Mouse (Mus musculus) hindbrain, postnatal 0 days (tissue): ENCODE measurements around the gene Raver2. TPM values are rescaled to one million over a fixed set of nuclear protein-coding genes. Genes with fewer than 3 reads are reported as not detected.

ENCODE experiments used
- ATAC-seq: fragments of 200-750 bp; cut with Nextera tagmentation; 2 replicates; pipeline ENCODE4 v1.8.0; 2017; ENCODE audit warnings: mild to moderate bottlenecking, moderate TSS enrichment, moderate library complexity
- DNase-seq: peaks from one replicate; pipeline ENCODE4 v3.0.0-alpha.2; 2015; ENCODE audit warnings: low spot score
- H3K27ac ChIP-seq: fragments of 300-500 bp; sonication (generic); 2 replicates; pipeline ENCODE4 v1.5.1; 2014; ENCODE audit warnings: mild to moderate bottlenecking
- H3K27me3 ChIP-seq: fragments of 300-500 bp; sonication (generic); 2 replicates; pipeline ENCODE4 v1.6.1; 2014; ENCODE audit warnings: low read length, mixed read lengths; ENCODE audit not compliant: insufficient read depth
- H3K36me3 ChIP-seq: fragments of 300-500 bp; sonication (generic); 2 replicates; pipeline ENCODE4 v1.6.1; 2014; ENCODE audit warnings: low read length, mixed read lengths; ENCODE audit not compliant: insufficient read depth
- H3K4me1 ChIP-seq: fragments of 300-500 bp; sonication (generic); 2 replicates; pipeline ENCODE4 v1.6.1; 2014; ENCODE audit warnings: antibody characterized with exemption, low read length, mixed read lengths; ENCODE audit not compliant: insufficient read depth
- H3K4me2 ChIP-seq: fragments of 300-500 bp; sonication (generic); 2 replicates; pipeline ENCODE4 v1.6.1; 2014; ENCODE audit warnings: low read depth, mild to moderate bottlenecking, low read length, moderate library complexity, mixed read lengths
- H3K4me3 ChIP-seq: fragments of 300-500 bp; sonication (generic); 2 replicates; pipeline ENCODE4 v1.5.1; 2014; ENCODE audit warnings: low read length
- H3K9ac ChIP-seq: fragments of 300-500 bp; sonication (generic); replicated peaks from 2 replicates; pipeline ENCODE4 v1.6.1; 2014; ENCODE audit warnings: mild to moderate bottlenecking, low read length, moderate library complexity, mixed read lengths
- H3K9me3 ChIP-seq: fragments of 300-500 bp; sonication (generic); 2 replicates; pipeline ENCODE4 v1.6.1; 2016; ENCODE audit warnings: low read length, mixed read lengths
- CTCF ChIP-seq: IDR thresholded peaks from 2 replicates; pipeline ENCODE4 v1.5.1; 2016; ENCODE audit warnings: antibody characterized with exemption, control low read depth, low read depth
- WGBS: fragments of 180-500 bp; shearing (Covaris S2); extraction: QIAGEN DNeasy Blood & Tissue Kit; methylation state at CpG from one replicate; pipeline ENCODE4 v1.1.7; 2014; 5-methylcytosine and 5-hydroxymethylcytosine counted together
- polyA plus RNA-seq: library from polyadenylated mRNA; unstranded; fragments of >200 nt; fragmentation: Nextera tagmentation; extraction: Ambion mirVana; gene quantifications from 2 replicates; pipeline ENCODE4 v1.2.1, GENCODE M21; 2015
- total RNA-seq: library from RNA; depleted of rRNA; stranded (reverse); fragments of >200 nt; gene quantifications from 2 replicates; pipeline ENCODE4 v1.2.3, GENCODE M21; 2014; rRNA removed

Raver2 gene
- total RNA-seq (18.9 and 20.2 TPM in 2 replicates), polyA plus RNA-seq (5.3 and 6.6 TPM in 2 replicates)

- no peaks in the 10 kb centered on the region for H3K36me3 ChIP-seq
- H3K4me2 ChIP-seq, result peak within 1 kb of the TSS; percentile 93
- H3K9me3 ChIP-seq, result no peaks in the 10 kb centered on the region
- peak within 1 kb of the TSS; percentile 75 for H3K9ac ChIP-seq
- peak within 1 kb of the TSS; percentile 54; the same call in 1 of the 2 replicates for H3K27ac ChIP-seq
- TF ChIP-seq CTCF, result peak; percentile 38
- 1% methylated on average over 41 of the region's 54 CpGs for WGBS
- peak; percentile 82 for ATAC-seq
- H3K4me1 ChIP-seq, result no peaks in the 10 kb centered on the region
- H3K27me3 ChIP-seq, result no peaks in the 10 kb centered on the region
- peak within 1 kb of the TSS; percentile 86 for H3K4me3 ChIP-seq
- peak; percentile 79 for DNase-seq
Measured at GRCm38 (mm10) chr4:101068786-101069153, at the start of gene Raver2. Gene Raver2 (plus strand): TSS chr4:101068983.

- no peak within 1 kb of the TSS for H3K27ac ChIP-seq
- no peak within 1 kb of the TSS for H3K4me2 ChIP-seq
- no peaks in the 10 kb centered on the region for H3K4me1 ChIP-seq
- WGBS, result 83% methylated on average over 4 of the region's 4 CpGs
- no peak within 1 kb of the TSS for H3K9ac ChIP-seq
- no peak within 1 kb of the TSS for H3K4me3 ChIP-seq
- no peaks in the 10 kb centered on the region for H3K27me3 ChIP-seq
- ATAC-seq (no peak), DNase-seq (no peak)
- TF ChIP-seq CTCF, result no peak
- H3K36me3 ChIP-seq, result no peaks in the 10 kb centered on the region
- H3K9me3 ChIP-seq, result 0 out of 2 replicates have a peak, but pooled peaks cover 2% of the 10 kb centered on the region
Measured at GRCm38 (mm10) chr4:101020596-101020995, 48.2 kb upstream of the Raver2 start, which contains the start of gene Gm10577. Gene Gm10577 (minus strand): TSS chr4:101020696.

- H3K4me1 ChIP-seq, result no peaks in the 10 kb centered on the region
- no peak overlapping the region for H3K4me2 ChIP-seq
- H3K27me3 ChIP-seq, result no peaks in the 10 kb centered on the region
- H3K36me3 ChIP-seq, result no peaks in the 10 kb centered on the region
- DNase-seq, result no peak
- 60% methylated on average over 5 of the region's 5 CpGs for WGBS
- TF ChIP-seq CTCF, result no peak
- H3K27ac ChIP-seq, result no peak overlapping the region
- no peak overlapping the region for H3K9ac ChIP-seq
- no peak for ATAC-seq
- no peaks in the 10 kb centered on the region for H3K9me3 ChIP-seq
- H3K4me3 ChIP-seq, result no peak overlapping the region
Measured at GRCm38 (mm10) chr4:101026566-101026965, 42.2 kb upstream of the Raver2 start.

GRCm38 (mm10) chr4:101026995-101027394 is 41.8 kb upstream of the Raver2 start:
- H3K27ac ChIP-seq, result no peak overlapping the region
- TF ChIP-seq CTCF, result no peak
- no peaks in the 10 kb centered on the region for H3K36me3 ChIP-seq
- 63% methylated on average over 2 of the region's 2 CpGs for WGBS
- no peak for ATAC-seq
- no peaks in the 10 kb centered on the region for H3K9me3 ChIP-seq
- no peak overlapping the region for H3K4me3 ChIP-seq
- no peaks in the 10 kb centered on the region for H3K4me1 ChIP-seq
- no peak for DNase-seq
- no peaks in the 10 kb centered on the region for H3K27me3 ChIP-seq
- H3K9ac ChIP-seq, result no peak overlapping the region
- no peak overlapping the region for H3K4me2 ChIP-seq

- H3K9me3 ChIP-seq, result no peaks in the 10 kb centered on the region
- H3K27me3 ChIP-seq, result no peaks in the 10 kb centered on the region
- no peak for TF ChIP-seq CTCF
- H3K9ac ChIP-seq, result no peak overlapping the region
- no peak overlapping the region for H3K4me3 ChIP-seq
- H3K4me2 ChIP-seq, result no peak overlapping the region
- no peaks in the 10 kb centered on the region for H3K36me3 ChIP-seq
- ATAC-seq, result no peak
- no peak for DNase-seq
- WGBS, result 90% methylated on average over 9 of the region's 9 CpGs
- no peaks in the 10 kb centered on the region for H3K4me1 ChIP-seq
- no peak overlapping the region for H3K27ac ChIP-seq
Measured at GRCm38 (mm10) chr4:101027852-101028411, 40.9 kb upstream of the Raver2 start.

GRCm38 (mm10) chr4:101033047-101033446 is 35.7 kb upstream of the Raver2 start:
- H3K4me2 ChIP-seq, result no peak overlapping the region
- DNase-seq, result no peak
- WGBS, result 76% methylated on average over 3 of the region's 3 CpGs
- no peaks in the 10 kb centered on the region for H3K27me3 ChIP-seq
- TF ChIP-seq CTCF, result no peak
- H3K4me1 ChIP-seq, result no peaks in the 10 kb centered on the region
- ATAC-seq, result no peak
- no peak overlapping the region for H3K27ac ChIP-seq
- no peaks in the 10 kb centered on the region for H3K36me3 ChIP-seq
- H3K4me3 ChIP-seq, result no peak overlapping the region
- no peaks in the 10 kb centered on the region for H3K9me3 ChIP-seq
- no peak overlapping the region for H3K9ac ChIP-seq

GRCm38 (mm10) chr4:101035131-101035530 is 33.7 kb upstream of the Raver2 start:
- DNase-seq (peak; percentile 18), ATAC-seq (no peak)
- no peaks in the 10 kb centered on the region for H3K27me3 ChIP-seq
- no peak overlapping the region for H3K27ac ChIP-seq
- no peak for TF ChIP-seq CTCF
- no peak overlapping the region for H3K4me2 ChIP-seq
- no peaks in the 10 kb centered on the region for H3K9me3 ChIP-seq
- WGBS, result 74% methylated on average over 5 of the region's 5 CpGs
- no peak overlapping the region for H3K9ac ChIP-seq
- no peaks in the 10 kb centered on the region for H3K36me3 ChIP-seq
- H3K4me3 ChIP-seq, result no peak overlapping the region
- H3K4me1 ChIP-seq, result no peaks in the 10 kb centered on the region
